Mouse (Mus musculus) CH12.LX (cell line): ENCODE measurements at regions not wholly inside any gene's neighbourhood (a gene's known extent, or its start where the extent isn't known, plus 50 kb on each side); places are given as distances from the start of the nearest gene placed in this dataset.
A peak's percentile ranks its signal among the peaks of the same experiment; 100 is the strongest.

ENCODE experiments used
- DNase-seq: peaks from one replicate; pipeline ENCODE4 v3.0.0-alpha.2; 2013; ENCODE audit errors: extremely low read depth
- H3K27ac ChIP-seq: 2 replicates; pipeline ENCODE4 v1.5.1; 2012; ENCODE audit warnings: low read depth, mild to moderate bottlenecking, control low read depth, moderate library complexity; ENCODE audit not compliant: insufficient read depth
- H3K27me3 ChIP-seq: replicated peaks from 2 replicates; pipeline ENCODE3; 2012; ENCODE audit warnings: inconsistent platforms
- H3K36me3 ChIP-seq, 2 experiments: replicated peaks in 1 of 2; 2 replicates each; pipeline versions ENCODE3 to v1.6.1; 2012; ENCODE audit warnings: inconsistent platforms in 1 of 2, low read length in 1 of 2, mild to moderate bottlenecking in 1 of 2, mixed read lengths in 1 of 2, moderate library complexity in 1 of 2; ENCODE audit not compliant: control insufficient read depth in 1 of 2, insufficient read depth in 1 of 2
- H3K4me1 ChIP-seq, 2 experiments: 2 replicates each; pipeline ENCODE4 v1.6.1; 2012; ENCODE audit warnings: inconsistent platforms in 1 of 2, moderate library complexity in 1 of 2; ENCODE audit not compliant: insufficient read depth in 2 of 2, control insufficient read depth in 1 of 2
- H3K4me2 ChIP-seq: 2 replicates; pipeline ENCODE4 v1.6.1; 2012; ENCODE audit warnings: low read depth, mild to moderate bottlenecking, control low read depth; ENCODE audit not compliant: poor library complexity, insufficient read depth, severe bottlenecking
- H3K4me3 ChIP-seq, 3 experiments: fragments of 150-350 bp in 1 of 3; sonication (generic) in 1 of 3; replicated peaks in 1 of 3; 2 replicates each; pipeline versions ENCODE3 to v1.5.1; 2011 to 2012; ENCODE audit warnings: low read depth in 2 of 3, low read length in 2 of 3, mild to moderate bottlenecking in 2 of 3, moderate library complexity in 2 of 3, control low read depth in 1 of 3, improper control_type of control experiment in 1 of 3, inconsistent platforms in 1 of 3, mixed read lengths in 1 of 3; ENCODE audit not compliant: poor library complexity in 1 of 3
- H3K79me2 ChIP-seq: replicated peaks from 2 replicates; pipeline ENCODE4 v1.6.1; 2012; ENCODE audit warnings: mild to moderate bottlenecking, moderate library complexity; ENCODE audit not compliant: control insufficient read depth, poor library complexity, insufficient read depth, severe bottlenecking; ENCODE audit errors: extremely low read depth
- H3K9ac ChIP-seq: 2 replicates; pipeline ENCODE4 v1.6.1; 2012; ENCODE audit warnings: low read depth, mild to moderate bottlenecking, control low read depth, moderate library complexity; ENCODE audit not compliant: insufficient read depth
- H3K9me3 ChIP-seq: replicated peaks from 2 replicates; pipeline ENCODE3; 2012; ENCODE audit warnings: low read length, inconsistent platforms, mixed read lengths
- BHLHE40 ChIP-seq: IDR thresholded peaks from 2 replicates; pipeline ENCODE4 v1.6.1; 2011; ENCODE audit warnings: mild to moderate bottlenecking, low read depth, low read length, improper control_type of control experiment
- E2F4 ChIP-seq: IDR thresholded peaks from 2 replicates; pipeline ENCODE4 v1.6.1; 2011; ENCODE audit warnings: low read depth, low read length, improper control_type of control experiment; ENCODE audit not compliant: insufficient replicate concordance
- EP300 ChIP-seq: IDR thresholded peaks from 2 replicates; pipeline ENCODE4 v1.6.1; 2011; ENCODE audit warnings: low read length, improper control_type of control experiment
- GABPA ChIP-seq: IDR thresholded peaks from 2 replicates; pipeline ENCODE4 v1.6.1; 2012; ENCODE audit warnings: low read depth, low read length, improper control_type of control experiment, inconsistent platforms; ENCODE audit not compliant: insufficient replicate concordance
- IRF4 ChIP-seq: IDR thresholded peaks from 2 replicates; pipeline ENCODE4 v1.6.1; 2014; ENCODE audit warnings: low read depth, mild to moderate bottlenecking, inconsistent platforms, low read length, improper control_type of control experiment
- JUN ChIP-seq: IDR thresholded peaks from 2 replicates; pipeline ENCODE4 v1.6.1; 2011; ENCODE audit warnings: low read depth, mild to moderate bottlenecking, low read length, improper control_type of control experiment, moderate library complexity; ENCODE audit not compliant: insufficient read depth
- MAFK ChIP-seq: IDR thresholded peaks from 2 replicates; pipeline ENCODE4 v1.6.1; 2011; ENCODE audit warnings: low read length, improper control_type of control experiment; ENCODE audit not compliant: insufficient replicate concordance
- MYC ChIP-seq: IDR thresholded peaks from 2 replicates; pipeline ENCODE4 v1.6.1; 2011; ENCODE audit warnings: low read depth, mild to moderate bottlenecking, improper control_type of control experiment, low read length
- NELFE ChIP-seq: IDR thresholded peaks from 2 replicates; pipeline ENCODE4 v1.6.1; 2011; ENCODE audit warnings: low read depth, low read length, improper control_type of control experiment
- PAX5 ChIP-seq: IDR thresholded peaks from 2 replicates; pipeline ENCODE4 v1.6.1; 2012; ENCODE audit warnings: low read length, inconsistent platforms, mixed read lengths
- POLR2A ChIP-seq: IDR thresholded peaks from 2 replicates; pipeline ENCODE4 v1.6.1; 2011; ENCODE audit warnings: low read depth, mild to moderate bottlenecking, improper control_type of control experiment, low read length
- RCOR1 ChIP-seq: conservative IDR thresholded peaks from 2 replicates; pipeline ENCODE4 v1.6.1; 2012; ENCODE audit warnings: low read depth, mild to moderate bottlenecking, inconsistent platforms, low read length, improper control_type of control experiment
- SIN3A ChIP-seq: IDR thresholded peaks from 2 replicates; pipeline ENCODE4 v1.6.1; 2012; ENCODE audit warnings: low read length, improper control_type of control experiment, inconsistent platforms
- SMC3 ChIP-seq: IDR thresholded peaks from 2 replicates; pipeline ENCODE4 v1.6.1; 2011; ENCODE audit warnings: low read depth, low read length, improper control_type of control experiment
- USF1 ChIP-seq: IDR thresholded peaks from 2 replicates; pipeline ENCODE4 v1.6.1; 2014; ENCODE audit warnings: low read depth, mild to moderate bottlenecking, inconsistent platforms, low read length, improper control_type of control experiment
- USF2 ChIP-seq: conservative IDR thresholded peaks from 2 replicates; pipeline ENCODE4 v1.6.1; 2011; ENCODE audit warnings: low read depth, low read length, improper control_type of control experiment
- ZNF384 ChIP-seq: IDR thresholded peaks from 2 replicates; pipeline ENCODE4 v1.6.1; 2012; ENCODE audit warnings: low read depth, low read length, improper control_type of control experiment, inconsistent platforms
- dilution Hi-C: fragments of 300-500 bp; cut with MboI; formaldehyde crosslinking; loops from 2 replicates; pipeline ENCODE4 v1.14.3; 2020; ENCODE audit warnings: low sequenced_read_pairs; ENCODE audit not compliant: extremely low pct_unique_long_range_greater_than_20kb, extremely low pct_ligation_motif_present
- in situ Hi-C: fragments of 300-500 bp; cut with MboI; formaldehyde crosslinking; loops from 3 replicates; pipeline ENCODE4 v1.14.3; 2019; ENCODE audit warnings: low sequenced_read_pairs, low pct_ligation_motif_present, low pct_unique_long_range_greater_than_20kb, mixed read lengths

GRCm38 (mm10) chr3:103500366-103500765 is 74.7 kb upstream of the Syt6 start:
- no peaks in the 10 kb centered on the region for H3K36me3 ChIP-seq

GRCm38 (mm10) chr3:103504160-103504559 is 70.9 kb upstream of the Syt6 start:
- TF ChIP-seq IRF4 (no peak), USF1 (no peak), BHLHE40 (no peak), SIN3A (no peak), USF2 (no peak), NELFE (no peak), SMC3 (no peak), RCOR1 (no peak), EP300 (no peak), GABPA (no peak)
- Histone ChIP-seq H3K27ac (no peak overlapping the region), H3K4me1 (peaks cover 3 to 13% of the 10 kb centered on the region in 2 experiments; a peak in 3 of 4 replicates), H3K27me3 (no peaks in the 10 kb centered on the region), H3K9ac (no peak overlapping the region), H3K4me2 (no peak overlapping the region), H3K9me3 (no peaks in the 10 kb centered on the region), H3K4me3 (no peak overlapping the region), H3K36me3 (no peaks in the 10 kb centered on the region), H3K79me2 (no peaks in the 10 kb centered on the region)
- in situ Hi-C loops = no loop called here
- DNase-seq = no peak
- dilution Hi-C loops = no loop called here

More at GRCm38 (mm10) chr3:103500366-103500765, 74.7 kb upstream of the Syt6 start:
- H3K27ac ChIP-seq = no peak overlapping the region
- H3K4me3 ChIP-seq = no peak overlapping the region
- no peaks in the 10 kb centered on the region for H3K79me2 ChIP-seq
- no peaks in the 10 kb centered on the region for H3K9me3 ChIP-seq
- dilution Hi-C loops = no loop called here
- H3K4me1 ChIP-seq = peaks cover 3 to 13% of the 10 kb centered on the region in 2 experiments; a peak in 3 of 4 replicates
- in situ Hi-C loops = no loop called here
- peak; percentile 8 for DNase-seq
- H3K4me2 ChIP-seq = no peak overlapping the region
- no peak for TF ChIP-seq IRF4
- no peak for TF ChIP-seq E2F4
- no peak for TF ChIP-seq ZNF384
- no peak for TF ChIP-seq PAX5
- no peak for TF ChIP-seq NELFE
- no peak for TF ChIP-seq MAFK
- no peak for TF ChIP-seq MYC
- TF ChIP-seq, all 38 proteins: peak for 0
- Histone ChIP-seq H3K27me3 (no peaks in the 10 kb centered on the region), H3K9ac (no peak overlapping the region)

DNA sequence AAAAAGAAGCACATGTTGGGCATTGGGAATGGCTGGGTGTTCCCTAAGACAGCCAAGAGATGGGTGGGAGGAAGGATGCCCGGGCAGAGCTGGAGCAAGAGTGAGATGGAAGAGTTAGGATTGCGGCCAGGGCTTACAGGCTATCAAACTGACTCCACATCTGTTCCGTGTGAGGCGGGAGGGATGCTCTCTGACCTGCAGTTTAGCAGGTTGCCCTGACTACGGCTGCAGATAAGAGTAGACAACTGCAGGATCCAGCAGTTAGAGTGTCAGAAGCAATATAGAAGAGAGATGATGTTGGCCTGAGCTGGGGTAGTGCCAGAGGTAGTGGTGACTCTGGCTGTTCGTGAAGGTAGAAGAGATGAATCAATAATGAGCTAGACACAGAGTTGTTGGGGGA is 61.6 kb upstream of the Syt6 start:
- dilution Hi-C loops = no loop called here
- H3K9ac ChIP-seq = no peak overlapping the region
- no peaks in the 10 kb centered on the region for H3K9me3 ChIP-seq
- H3K4me2 ChIP-seq = no peak overlapping the region
- H3K4me3 ChIP-seq = no peak overlapping the region
- no peak overlapping the region for H3K27ac ChIP-seq
- no peaks in the 10 kb centered on the region for H3K4me1 ChIP-seq
- H3K36me3 ChIP-seq = no peaks in the 10 kb centered on the region
- no peak for DNase-seq
- in situ Hi-C loops = no loop called here
- TF ChIP-seq NELFE (no peak), POLR2A (no peak), JUN (no peak), RCOR1 (no peak), SIN3A (no peak)
- no peaks in the 10 kb centered on the region for H3K79me2 ChIP-seq
- no peaks in the 10 kb centered on the region for H3K27me3 ChIP-seq
